Mouse (Mus musculus) CD4-positive, CD25-positive, alpha-beta regulatory T cell, adult 9 weeks (primary cell): ENCODE measurements around the gene Picalm. TPM values are rescaled to one million over a fixed set of nuclear protein-coding genes. Genes with fewer than 3 reads are reported as not detected.

Experiments used
- polyA plus RNA-seq: library from polyadenylated mRNA; unstranded; fragments of 100-300 nt; shearing (Covaris generic); gene quantifications from one replicate; pipeline ENCODE4 v1.2.1, GENCODE M21; 2017

The Picalm gene
- polyA plus RNA-seq = 25.3 TPM

GRCm38 (mm10) chr7:90129732-90130392 is at the start of gene Picalm:
Gene Picalm, plus strand, starts transcription at chr7:90130213.

Other genes starting within 250 kb of the Picalm start
- not detected for gene Ccdc81, start 226.6 kb upstream of the Picalm start, polyA plus RNA-seq
- gene Hikeshi, start 189.0 kb upstream of the Picalm start, polyA plus RNA-seq = 109 TPM
- gene Eed, start 149.2 kb upstream of the Picalm start, polyA plus RNA-seq = 77.1 TPM
- not detected for gene Ccdc83, start 135.6 kb downstream of the Picalm start, polyA plus RNA-seq
- gene Sytl2, start 172.0 kb downstream of the Picalm start, polyA plus RNA-seq = 70.7 TPM